Mouse (Mus musculus) hindbrain, embryonic 14.5 days (tissue): ENCODE results near the gene Pramef20. TPM values are rescaled to one million over a fixed set of nuclear protein-coding genes. Genes with fewer than 3 reads are reported as not detected.
"Not testable (repeated sequence)": the region's sequence is repeated elsewhere in the genome, so short reads cannot be mapped to it uniquely, and the experiment has no call there.

Experiments used
- ATAC-seq: fragments of 200-750 bp; cut with Nextera tagmentation; 2 replicates; pipeline ENCODE4 v1.8.0; 2017; ENCODE audit warnings: moderate number of reproducible peaks, mild to moderate bottlenecking, moderate TSS enrichment, moderate library complexity; ENCODE audit not compliant: low FRiP score
- DNase-seq: peaks from one replicate; pipeline ENCODE4 v3.0.0-alpha.2; 2015; ENCODE audit warnings: low spot score
- H3K27ac ChIP-seq: fragments of 300-500 bp; sonication (generic); 2 replicates; pipeline ENCODE4 v1.5.1; 2014; ENCODE audit warnings: mild to moderate bottlenecking, moderate library complexity
- H3K27me3 ChIP-seq: fragments of 300-500 bp; sonication (generic); 2 replicates; pipeline ENCODE4 v1.6.1; 2014; ENCODE audit warnings: mild to moderate bottlenecking, low read length, mixed read lengths; ENCODE audit not compliant: control insufficient read depth, insufficient read depth
- H3K36me3 ChIP-seq: fragments of 300-500 bp; sonication (generic); replicated peaks from 2 replicates; pipeline ENCODE4 v1.6.1; 2014; ENCODE audit not compliant: control insufficient read depth, insufficient read depth
- H3K4me1 ChIP-seq: fragments of 300-500 bp; sonication (generic); replicated peaks from 2 replicates; pipeline ENCODE4 v1.6.1; 2014; ENCODE audit warnings: antibody characterized with exemption, low read length, mixed read lengths; ENCODE audit not compliant: control insufficient read depth, insufficient read depth
- H3K4me2 ChIP-seq: fragments of 300-500 bp; sonication (generic); replicated peaks from 2 replicates; pipeline ENCODE4 v1.6.1; 2014; ENCODE audit warnings: mild to moderate bottlenecking, moderate library complexity
- H3K4me3 ChIP-seq: fragments of 300-500 bp; sonication (generic); replicated peaks from 2 replicates; pipeline ENCODE4 v1.5.1; 2014; ENCODE audit warnings: mild to moderate bottlenecking, low read length
- H3K9ac ChIP-seq: fragments of 300-500 bp; sonication (generic); 2 replicates; pipeline ENCODE4 v1.6.1; 2014
- H3K9me3 ChIP-seq: fragments of 300-500 bp; sonication (generic); 2 replicates; pipeline ENCODE4 v1.6.1; 2016; ENCODE audit warnings: low read length; ENCODE audit not compliant: control insufficient read depth
- WGBS: fragments of 180-500 bp; shearing (Covaris S2); extraction: QIAGEN DNeasy Blood & Tissue Kit; methylation state at CpG from one replicate; pipeline ENCODE4 v1.1.7; 2014; 5-methylcytosine and 5-hydroxymethylcytosine counted together
- polyA plus RNA-seq: library from polyadenylated mRNA; unstranded; fragments of >200 nt; fragmentation: Nextera tagmentation; extraction: Ambion mirVana; gene quantifications from 2 replicates; pipeline ENCODE4 v1.2.1, GENCODE M21; 2014

Pramef20 gene
- polyA plus RNA-seq: not detected in 2 replicates

DNA sequence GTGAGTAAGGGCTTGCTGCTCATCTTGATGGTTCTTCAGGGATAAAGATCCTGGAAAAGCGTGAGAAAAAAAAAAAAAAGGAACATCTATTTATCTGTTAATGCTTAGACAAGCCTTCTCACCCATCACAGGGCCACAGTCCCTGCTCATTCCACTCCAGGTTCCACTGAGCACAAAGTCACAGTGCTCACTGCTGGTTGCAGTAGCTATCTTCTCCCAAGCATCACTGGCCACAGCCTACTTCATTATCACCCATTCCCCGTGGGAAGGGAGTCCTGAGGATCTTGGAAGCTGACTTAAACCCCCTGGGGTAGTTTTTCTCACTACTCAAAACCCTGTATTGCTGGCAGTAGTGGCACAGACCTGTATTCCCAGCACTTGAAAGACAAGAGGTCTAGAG is at the start of gene Pramef20:
Pramef20 (minus strand) TSS at position 23 of the 400 bp plus-strand sequence.
- ATAC-seq (no peak), DNase-seq (no peak)
- 63% methylated on average over 2 of the region's 2 CpGs for whole genome bisulfite sequencing
- no peaks in the 10 kb centered on the region for H3K36me3 ChIP-seq
- H3K27ac ChIP-seq: no peak within 1 kb of the TSS
- H3K4me3 ChIP-seq: no peak within 1 kb of the TSS
- H3K4me1 ChIP-seq: no peaks in the 10 kb centered on the region
- H3K9me3 ChIP-seq: 0 out of 2 replicates have a peak, but pooled peaks cover 20% of the 10 kb centered on the region
- no peak within 1 kb of the TSS for H3K4me2 ChIP-seq
- no peak within 1 kb of the TSS for H3K9ac ChIP-seq
- no peaks in the 10 kb centered on the region for H3K27me3 ChIP-seq

DNA sequence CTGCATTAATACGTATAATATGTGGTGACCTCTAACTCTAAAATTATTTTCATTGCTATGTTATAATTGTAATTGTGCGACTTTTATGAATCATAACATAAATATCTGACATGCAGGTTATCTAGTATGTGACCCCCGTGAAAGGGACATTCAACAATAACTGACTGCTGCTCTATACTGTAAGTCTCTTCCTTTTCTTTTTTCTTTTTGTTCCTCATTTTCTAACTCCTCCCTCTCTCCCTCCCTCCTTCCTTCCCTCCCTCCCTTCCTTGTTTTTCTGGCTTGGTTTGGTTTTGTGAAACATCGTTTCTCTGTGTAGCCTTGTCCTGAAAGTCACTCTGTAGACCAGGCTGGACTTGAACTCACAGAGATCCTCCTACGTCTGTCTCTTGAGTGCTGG is 46.9 kb upstream of the Pramef20 start:
- ATAC-seq: no peak
- DNase-seq: no peak
- 85% methylated on average over 5 of the region's 5 CpGs for WGBS
- H3K9ac ChIP-seq: no peak overlapping the region
- H3K4me2 ChIP-seq: no peak overlapping the region
- H3K4me3 ChIP-seq: no peak overlapping the region
- no peaks in the 10 kb centered on the region for H3K27me3 ChIP-seq
- no peaks in the 10 kb centered on the region for H3K4me1 ChIP-seq
- H3K27ac ChIP-seq: no peak overlapping the region
- H3K36me3 ChIP-seq: no peaks in the 10 kb centered on the region
- H3K9me3 ChIP-seq: peaks cover 6% of the 10 kb centered on the region; the same call in 1 of the 2 replicates

DNA sequence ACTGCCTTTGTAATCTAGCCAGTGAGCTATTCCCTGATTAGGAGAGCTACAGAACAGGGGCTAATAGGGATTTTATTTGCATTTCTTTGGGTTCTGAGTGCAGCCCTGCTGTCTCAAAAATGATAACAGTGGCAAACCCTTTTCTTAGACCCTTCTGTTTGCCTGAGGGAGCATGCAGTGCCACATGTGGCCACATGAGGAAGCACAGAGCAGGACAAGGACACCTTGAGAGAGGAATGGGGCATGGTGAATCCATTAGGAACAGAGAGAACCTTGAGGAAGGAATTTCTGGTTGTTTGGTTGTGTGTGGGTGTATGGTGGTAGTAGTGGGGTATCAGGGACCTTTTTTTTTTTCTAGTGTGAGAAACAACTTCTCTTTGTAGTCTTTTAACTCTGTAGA is 42.9 kb upstream of the Pramef20 start:
- DNase-seq: no peak
- no peak for ATAC-seq
- H3K4me3 ChIP-seq: no peak overlapping the region
- H3K36me3 ChIP-seq: no peaks in the 10 kb centered on the region
- no peak overlapping the region for H3K27ac ChIP-seq
- H3K9ac ChIP-seq: no peak overlapping the region
- H3K27me3 ChIP-seq: no peaks in the 10 kb centered on the region
- no peaks in the 10 kb centered on the region for H3K4me1 ChIP-seq
- H3K9me3 ChIP-seq: 0 out of 2 replicates have a peak, but pooled peaks cover 8% of the 10 kb centered on the region
- H3K4me2 ChIP-seq: no peak overlapping the region

DNA sequence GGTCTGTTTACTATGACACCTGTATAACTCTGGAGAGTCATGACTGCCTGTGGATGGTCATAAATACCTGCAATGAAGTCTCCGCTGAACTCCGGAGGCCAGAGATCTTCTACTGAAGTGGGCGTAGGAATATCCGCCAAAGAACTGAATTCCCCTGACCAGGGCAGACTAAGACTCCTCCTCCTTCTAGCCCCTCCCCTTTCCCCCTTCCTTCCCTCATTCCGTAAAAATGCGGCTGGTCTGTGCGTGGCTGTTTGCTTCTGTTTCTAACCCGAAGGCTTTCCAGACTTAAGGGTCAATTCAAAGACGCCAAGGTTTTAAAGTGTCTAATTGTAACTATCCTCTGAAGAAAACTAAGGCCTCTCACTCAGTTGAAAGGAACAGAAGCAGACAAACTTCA is 30.6 kb upstream of the Pramef20 start, which contains the start of gene Pramef12:
Pramef12 (minus strand) TSS at position 175 of the 400 bp plus-strand sequence.
- DNase-seq: no peak
- Histone ChIP-seq H3K4me3 (no peak within 1 kb of the TSS), H3K27me3 (no peaks in the 10 kb centered on the region), H3K4me2 (no peak within 1 kb of the TSS), H3K9ac (no peak within 1 kb of the TSS), H3K27ac (no peak within 1 kb of the TSS), H3K36me3 (no peaks in the 10 kb centered on the region), H3K9me3 (peaks cover 15% of the 10 kb centered on the region; the same call in 1 of the 2 replicates), H3K4me1 (no peaks in the 10 kb centered on the region)
- ATAC-seq: no peak
- 81% methylated on average over 9 of the region's 9 CpGs for WGBS

DNA sequence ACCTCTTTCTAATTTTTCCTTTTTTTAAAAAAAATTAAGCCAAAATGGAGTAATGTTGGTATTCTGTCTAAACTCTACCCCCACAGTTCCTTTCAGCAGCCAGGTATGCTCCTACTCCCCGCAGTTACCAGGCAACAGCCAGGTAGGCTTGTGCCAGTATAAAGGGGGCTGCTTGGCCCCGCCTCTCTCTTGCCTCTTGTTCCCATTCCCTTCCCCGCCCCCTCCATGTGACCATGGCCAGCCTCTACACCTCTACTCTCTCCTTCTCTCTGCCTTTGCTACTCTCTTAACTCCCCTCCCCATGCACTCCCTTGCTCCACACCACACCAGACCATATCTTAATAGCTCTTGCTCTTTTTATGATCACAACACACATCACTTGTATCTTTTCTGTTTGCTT is 28.5 kb upstream of the Pramef20 start:
- 68% methylated on average over 3 of the region's 3 CpGs for WGBS
- H3K9ac ChIP-seq: no peak overlapping the region
- ATAC-seq (no peak), DNase-seq (no peak)
- no peaks in the 10 kb centered on the region for H3K36me3 ChIP-seq
- no peak overlapping the region for H3K27ac ChIP-seq
- no peak overlapping the region for H3K4me2 ChIP-seq
- no peaks in the 10 kb centered on the region for H3K4me1 ChIP-seq
- no peak overlapping the region for H3K4me3 ChIP-seq
- peaks cover 15% of the 10 kb centered on the region; the same call in 1 of the 2 replicates for H3K9me3 ChIP-seq
- no peaks in the 10 kb centered on the region for H3K27me3 ChIP-seq

DNA sequence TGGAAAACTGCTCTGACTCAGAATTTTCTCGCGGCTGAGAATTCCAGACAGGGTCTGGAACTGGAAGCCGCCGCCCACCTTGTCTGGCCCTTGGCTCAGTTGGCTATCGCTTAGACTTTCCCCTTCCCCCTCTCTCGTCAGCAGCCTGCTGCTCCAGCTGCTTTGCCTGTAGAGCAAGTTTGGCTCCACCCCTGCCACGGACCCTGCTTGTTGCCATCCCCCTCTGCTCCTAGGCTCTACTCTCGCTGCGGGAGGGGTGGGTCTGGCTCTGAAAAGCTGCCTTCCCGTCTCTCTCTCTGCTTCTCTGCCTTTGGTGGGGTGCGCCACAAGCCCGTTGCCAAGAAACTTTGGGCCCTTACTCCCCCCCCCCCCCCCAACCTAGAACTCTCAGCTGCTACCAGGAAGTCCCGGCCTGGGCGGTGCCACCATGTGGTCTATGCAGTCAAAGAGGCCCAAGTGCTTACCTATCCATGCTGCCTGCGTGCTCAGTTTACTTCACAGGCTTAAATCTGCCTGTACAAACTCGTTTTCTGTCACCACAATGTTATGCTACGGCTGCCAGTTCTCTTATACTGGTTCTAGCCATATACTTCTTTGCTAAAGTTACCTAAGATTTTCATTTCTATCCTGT is 26.8 kb upstream of the Pramef20 start:
- no peak overlapping the region for H3K27ac ChIP-seq
- peak overlapping the region; percentile 27 for H3K4me2 ChIP-seq
- H3K36me3 ChIP-seq: no peaks in the 10 kb centered on the region
- no peak for ATAC-seq
- no peak overlapping the region for H3K4me3 ChIP-seq
- no peak overlapping the region for H3K9ac ChIP-seq
- peaks cover 8% of the 10 kb centered on the region; the same call in 1 of the 2 replicates for H3K9me3 ChIP-seq
- no peaks in the 10 kb centered on the region for H3K27me3 ChIP-seq
- no peaks in the 10 kb centered on the region for H3K4me1 ChIP-seq
- WGBS: 8% methylated on average over 17 of the region's 17 CpGs
- DNase-seq: no peak

DNA sequence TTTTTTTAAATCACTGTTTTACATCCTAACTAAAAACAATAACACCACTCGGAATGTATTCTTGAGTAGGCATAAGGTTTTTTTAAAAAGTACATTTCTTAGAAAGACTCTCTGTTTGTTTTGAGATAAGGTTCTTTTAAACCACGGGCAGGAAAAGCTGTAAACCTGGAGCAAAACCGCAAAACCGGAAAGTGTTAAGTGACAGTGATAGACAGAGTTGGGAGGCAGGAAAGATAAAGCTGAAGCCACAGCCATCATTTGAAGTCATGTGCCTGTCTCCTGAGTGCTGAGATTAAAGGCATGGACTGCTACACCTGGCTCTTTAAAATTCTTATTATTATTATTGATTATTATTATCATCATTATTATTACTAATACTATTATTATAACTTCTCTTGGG is 25.0 kb upstream of the Pramef20 start:
- DNase-seq (no peak), ATAC-seq (no peak)
- H3K9me3 ChIP-seq: no peaks in the 10 kb centered on the region
- H3K4me2 ChIP-seq: no peak overlapping the region
- H3K9ac ChIP-seq: no peak overlapping the region
- no peak overlapping the region for H3K4me3 ChIP-seq
- WGBS: 87% methylated on average over 4 of the region's 4 CpGs
- H3K4me1 ChIP-seq: no peaks in the 10 kb centered on the region
- no peaks in the 10 kb centered on the region for H3K36me3 ChIP-seq
- no peaks in the 10 kb centered on the region for H3K27me3 ChIP-seq
- no peak overlapping the region for H3K27ac ChIP-seq

DNA sequence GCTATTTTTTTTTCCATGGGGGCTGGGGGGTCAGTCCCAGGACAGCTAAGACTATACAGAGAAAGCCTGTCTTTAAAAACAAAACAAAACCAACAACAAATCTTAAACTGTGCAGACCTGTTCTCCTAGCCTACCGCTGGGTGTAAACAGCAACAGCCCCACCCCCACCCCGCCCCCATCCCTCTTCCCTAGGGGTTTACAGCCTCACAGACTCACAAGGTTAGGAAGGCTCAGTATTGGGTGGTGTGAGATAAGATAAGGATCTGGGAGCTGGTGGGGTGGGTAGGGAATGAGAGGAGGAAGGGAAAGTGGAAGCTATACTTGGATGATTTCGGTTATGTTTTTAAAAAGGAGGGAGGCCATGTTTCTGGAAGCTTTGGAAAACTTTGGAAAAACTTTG is 18.6 kb upstream of the Pramef20 start:
- Histone ChIP-seq H3K4me3 (no peak overlapping the region), H3K36me3 (no peaks in the 10 kb centered on the region), H3K9me3 (peaks cover 14% of the 10 kb centered on the region; the same call in 1 of the 2 replicates), H3K4me2 (no peak overlapping the region), H3K4me1 (no peaks in the 10 kb centered on the region), H3K27me3 (no peaks in the 10 kb centered on the region), H3K9ac (no peak overlapping the region), H3K27ac (no peak overlapping the region)
- DNase-seq (no peak), ATAC-seq (no peak)
- 38% methylated on average over 3 of the region's 3 CpGs for WGBS

DNA sequence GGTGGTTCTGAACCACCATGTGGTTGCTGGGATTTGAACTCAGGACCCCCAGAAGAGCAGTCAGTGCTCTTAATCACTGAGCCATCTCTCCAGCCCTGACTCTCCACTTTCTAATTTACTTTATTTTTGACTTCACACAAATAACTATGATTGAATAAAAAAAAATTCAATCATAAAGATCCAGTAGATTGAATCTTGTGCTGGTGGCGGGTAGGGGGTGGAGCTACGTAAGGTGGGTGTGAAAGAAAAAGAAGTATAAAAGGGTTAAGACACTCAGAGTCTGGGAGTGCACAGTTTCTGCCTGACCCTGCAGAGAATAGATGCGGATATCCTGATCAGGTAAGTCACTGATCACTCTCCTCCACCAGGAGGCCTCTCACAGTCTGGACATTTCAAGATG is 20.1 kb downstream of the Pramef20 start, which contains the start of gene Gm13119:
Gm13119 (plus strand) TSS at position 301 of the 400 bp plus-strand sequence.
- H3K36me3 ChIP-seq, H3K27ac ChIP-seq, ATAC-seq, DNase-seq, H3K27me3 ChIP-seq, H3K4me2 ChIP-seq, H3K9ac ChIP-seq, H3K4me3 ChIP-seq, H3K4me1 ChIP-seq: not testable (repeated sequence)
- WGBS: 84% methylated on average over 3 of the region's 3 CpGs
- peaks cover 12% of the 10 kb centered on the region; the same call in 1 of the 2 replicates for H3K9me3 ChIP-seq
